ENCODE assay signal across 17 mouse cellular contexts in the genomic region with DNA sequence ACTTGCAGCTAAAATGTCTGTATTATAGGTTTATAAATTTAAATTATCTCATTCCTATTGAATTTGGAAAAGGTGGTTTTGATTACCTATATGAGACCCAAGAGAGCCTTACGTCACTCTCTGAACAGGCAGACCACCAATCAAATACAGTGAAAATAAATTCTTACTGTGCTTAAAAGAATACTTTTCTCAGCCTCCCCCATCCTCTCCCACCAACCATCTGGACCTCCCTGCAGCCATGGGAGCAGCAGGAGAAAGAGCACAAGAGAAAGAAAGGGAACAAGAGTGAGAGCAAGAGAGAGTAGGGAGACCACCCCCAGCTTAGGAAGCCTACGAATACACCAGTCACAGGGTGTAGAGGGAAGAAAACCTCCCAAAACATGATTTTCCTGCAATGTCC.
DNase-seq lines count a peak whose midpoint lies in the region; ATAC-seq and TF ChIP-seq lines count a peak whose summit lies in the region.
"Had no signal": no experiment of that assay in that cellular context is flagged by ENCODE, and none has a peak within 500 bp of the region (broad histone marks: within the 10 kb centered on the region; RNA-seq: fewer than 3 reads in every experiment).

No protein-coding gene starts in this region.

- ATAC-seq in forebrain, postnatal 0 days, result peak; percentile 56; the same call in 1 of the 2 replicates
- no peak for ATAC-seq in forebrain, embryonic 15.5 days (replicated peaks)
- ATAC-seq in limb, embryonic 13.5 days (ENCODE audit: low FRiP score, low read depth), result peak; percentile 94
- no peak; the same call in 1 of the 2 replicates for ATAC-seq in hindbrain, embryonic 11.5 days (ENCODE audit: low FRiP score)

- H3K27me3 ChIP-seq in forebrain, postnatal 0 days (ENCODE audit: insufficient read depth, low read length), result no peaks in the 10 kb centered on the region
- H3K27me3 ChIP-seq in forebrain, embryonic 15.5 days, result no peaks in the 10 kb centered on the region
- no peaks in the 10 kb centered on the region for H3K27me3 ChIP-seq in limb, embryonic 13.5 days
- no peaks in the 10 kb centered on the region for H3K27me3 ChIP-seq in hindbrain, embryonic 11.5 days (ENCODE audit: control insufficient read depth, insufficient read depth, low read length)
- H3K27me3 ChIP-seq: embryonic facial prominence, embryonic 15.5 days; hindbrain, embryonic 13.5 days; liver, embryonic 15.5 days had no signal

- H3K4me2 ChIP-seq in forebrain, postnatal 0 days (ENCODE audit: low read depth), result no peak overlapping the region
- H3K4me2 ChIP-seq in forebrain, embryonic 15.5 days (replicated peaks), result no peak overlapping the region
- H3K4me2 ChIP-seq in limb, embryonic 13.5 days (replicated peaks), result no peak overlapping the region
- no peak overlapping the region for H3K4me2 ChIP-seq in hindbrain, embryonic 11.5 days (replicated peaks; ENCODE audit: low read depth, low read length)
- H3K4me2 ChIP-seq: embryonic facial prominence, embryonic 15.5 days; hindbrain, embryonic 13.5 days; liver, embryonic 15.5 days had no signal

- no peaks in the 10 kb centered on the region for H3K9me3 ChIP-seq in forebrain, postnatal 0 days (ENCODE audit: low read length)
- H3K9me3 ChIP-seq in forebrain, embryonic 15.5 days, result no peaks in the 10 kb centered on the region
- H3K9me3 ChIP-seq in limb, embryonic 13.5 days, result peaks cover 3% of the 10 kb centered on the region; the same call in 1 of the 2 replicates
- no peaks in the 10 kb centered on the region for H3K9me3 ChIP-seq in hindbrain, embryonic 11.5 days (ENCODE audit: control insufficient read depth, low read length)
- H3K9me3 ChIP-seq: embryonic facial prominence, embryonic 15.5 days; liver, embryonic 15.5 days had no signal

- H3K9ac ChIP-seq in forebrain, postnatal 0 days, result no peak overlapping the region
- H3K9ac ChIP-seq in forebrain, embryonic 15.5 days (replicated peaks), result no peak overlapping the region
- H3K9ac ChIP-seq in limb, embryonic 13.5 days, result no peak overlapping the region
- no peak overlapping the region for H3K9ac ChIP-seq in hindbrain, embryonic 11.5 days (ENCODE audit: low read depth, low read length)
- H3K9ac ChIP-seq: embryonic facial prominence, embryonic 15.5 days; hindbrain, embryonic 13.5 days; liver, embryonic 15.5 days had no signal

- H3K36me3 ChIP-seq in forebrain, postnatal 0 days (ENCODE audit: insufficient read depth), result no peaks in the 10 kb centered on the region
- no peaks in the 10 kb centered on the region for H3K36me3 ChIP-seq in forebrain, embryonic 15.5 days
- H3K36me3 ChIP-seq in limb, embryonic 13.5 days, result no peaks in the 10 kb centered on the region
- no peaks in the 10 kb centered on the region for H3K36me3 ChIP-seq in hindbrain, embryonic 11.5 days (ENCODE audit: control insufficient read depth, insufficient read depth, low read length)
- H3K36me3 ChIP-seq: embryonic facial prominence, embryonic 15.5 days; hindbrain, embryonic 13.5 days; liver, embryonic 15.5 days had no signal

- no peaks in the 10 kb centered on the region for H3K4me1 ChIP-seq in forebrain, postnatal 0 days (ENCODE audit: insufficient read depth)
- 0 out of 2 replicates have a peak, but pooled peaks cover 3% of the 10 kb centered on the region for H3K4me1 ChIP-seq in forebrain, embryonic 15.5 days
- peaks cover 4% of the 10 kb centered on the region for H3K4me1 ChIP-seq in limb, embryonic 13.5 days
- no peaks in the 10 kb centered on the region for H3K4me1 ChIP-seq in hindbrain, embryonic 11.5 days (replicated peaks; ENCODE audit: control insufficient read depth, insufficient read depth, low read length)
- H3K4me1 ChIP-seq: embryonic facial prominence, embryonic 15.5 days; hindbrain, embryonic 13.5 days; liver, embryonic 15.5 days had no signal

- TF ChIP-seq CTCF in forebrain, postnatal 0 days (IDR thresholded peaks at IDR 0.05; ENCODE audit: low read depth), result no peak
- no peak for TF ChIP-seq CTCF in brain, embryonic 14.5 days (IDR thresholded peaks at IDR 0.05; ENCODE audit: borderline replicate concordance, extremely low read depth, insufficient read depth, insufficient read length)

- H3K27ac ChIP-seq in forebrain, postnatal 0 days (ENCODE audit: low read depth, low read length), result no peak overlapping the region
- H3K27ac ChIP-seq in forebrain, embryonic 15.5 days (replicated peaks), result no peak overlapping the region
- peak overlapping the region; percentile 44; the same call in 1 of the 2 replicates for H3K27ac ChIP-seq in limb, embryonic 13.5 days
- H3K27ac ChIP-seq in hindbrain, embryonic 11.5 days (ENCODE audit: low read depth, low read length), result no peak overlapping the region
- H3K27ac ChIP-seq: embryonic facial prominence, embryonic 15.5 days; hindbrain, embryonic 13.5 days; liver, embryonic 15.5 days had no signal

- TF ChIP-seq POLR2A in brain, embryonic 14.5 days (IDR thresholded peaks at IDR 0.05; ENCODE audit: borderline replicate concordance, extremely low read depth, insufficient read depth, insufficient read length, poor library complexity, severe bottlenecking), result no peak

- 54% methylated on average over 2 of the region's 2 CpGs for WGBS in forebrain, postnatal 0 days
- 62% methylated on average over 2 of the region's 2 CpGs for WGBS in forebrain, embryonic 15.5 days
- 29% methylated on average over 2 of the region's 2 CpGs for WGBS in limb, embryonic 13.5 days
- WGBS in hindbrain, embryonic 11.5 days, result 66% methylated on average over 2 of the region's 2 CpGs

- DNase-seq in forebrain, postnatal 0 days, result peak; percentile 2
- DNase-seq in brain, embryonic 14.5 days (ENCODE audit: low read depth), result peak; percentile 37
- peak; percentile 17 to 62 for DNase-seq in frontal cortex, adult 2 months (ENCODE audit: extremely low spot score in 1 of 2, low spot score in 1 of 2)
- DNase-seq in ovary, postnatal 10 days (ENCODE audit: low spot score), result no peak
- no peak for DNase-seq in hindbrain, embryonic 11.5 days (ENCODE audit: low spot score)
- no peak for DNase-seq in thymus, postnatal 10 days (ENCODE audit: low spot score in 2 of 2)
- DNase-seq: adrenal gland, postnatal 25 days; B cell, adult 2 months; kidney, adult 18-20 months; lung, postnatal 4 days; midbrain, embryonic 14.5 days; thymus, postnatal 25 days had no signal

- H3K4me3 ChIP-seq in forebrain, postnatal 0 days (ENCODE audit: low read depth, low read length), result no peak overlapping the region
- H3K4me3 ChIP-seq in forebrain, embryonic 15.5 days, result no peak overlapping the region
- H3K4me3 ChIP-seq in limb, embryonic 13.5 days, result no peak overlapping the region
- no peak overlapping the region for H3K4me3 ChIP-seq in hindbrain, embryonic 11.5 days (ENCODE audit: low read depth, low read length)
- H3K4me3 ChIP-seq: embryonic facial prominence, embryonic 15.5 days; hindbrain, embryonic 13.5 days; liver, embryonic 15.5 days had no signal

Comparison
In these comparisons a context has a peak if more than half of its experiments do, and no peak if none do; other contexts are left out.
1. ATAC-seq: peak in forebrain, postnatal 0 days (single experiment) and limb, embryonic 13.5 days (single experiment); none in forebrain, embryonic 15.5 days (single experiment) and hindbrain, embryonic 11.5 days (single experiment).
2. DNase-seq: peak in forebrain, postnatal 0 days (single experiment), brain, embryonic 14.5 days (single experiment) and frontal cortex, adult 2 months (2 of 2); none in ovary, postnatal 10 days (single experiment), hindbrain, embryonic 11.5 days (single experiment) and thymus, postnatal 10 days (0 of 2).